Mouse (Mus musculus) heart, adult 9 months (tissue): ENCODE measurements around the gene Scaf4.

Experiments used
- DNase-seq, 2 experiments: peaks; one replicate each; pipeline ENCODE4 v3.0.0; 2022; ENCODE audit warnings: low spot score in 2 of 2

Scaf4 gene

GRCm38 (mm10) chr16:90283905-90284891 lies at the start of gene Scaf4:
Gene Scaf4 (minus strand): TSS chr16:90284503.
- DNase-seq = peak; percentile 94 to 96

- no peak for DNase-seq
Observed at GRCm38 (mm10) chr16:90332553-90332952, 48.2 kb upstream of the Scaf4 start.

GRCm38 (mm10) chr16:90330979-90331378 lies 46.7 kb upstream of the Scaf4 start:
- DNase-seq = no peak

GRCm38 (mm10) chr16:90329511-90329910 lies 45.2 kb upstream of the Scaf4 start:
- DNase-seq = no peak

- DNase-seq = peak in 1 of 2 experiments; percentile 55
Observed at GRCm38 (mm10) chr16:90322850-90323528, 38.7 kb upstream of the Scaf4 start.

- DNase-seq = no peak
Observed at GRCm38 (mm10) chr16:90319321-90319720, 35.0 kb upstream of the Scaf4 start.

- no peak for DNase-seq
Observed at GRCm38 (mm10) chr16:90318372-90318926, 34.1 kb upstream of the Scaf4 start.

- no peak for DNase-seq
Observed at GRCm38 (mm10) chr16:90317777-90318176, 33.5 kb upstream of the Scaf4 start.

- DNase-seq = peak in 1 of 2 experiments; percentile 13
Observed at GRCm38 (mm10) chr16:90315881-90316280, 31.6 kb upstream of the Scaf4 start.

- no peak for DNase-seq
Observed at GRCm38 (mm10) chr16:90312449-90313082, 28.3 kb upstream of the Scaf4 start.

- DNase-seq = no peak
Observed at GRCm38 (mm10) chr16:90310488-90311135, 26.3 kb upstream of the Scaf4 start.

GRCm38 (mm10) chr16:90309784-90310183 lies 25.5 kb upstream of the Scaf4 start:
- DNase-seq = no peak

- no peak for DNase-seq
Observed at GRCm38 (mm10) chr16:90303988-90304299, 19.6 kb upstream of the Scaf4 start.

- no peak for DNase-seq
Observed at GRCm38 (mm10) chr16:90303286-90303987, 19.1 kb upstream of the Scaf4 start.

- no peak for DNase-seq
Observed at GRCm38 (mm10) chr16:90301706-90302105, 17.4 kb upstream of the Scaf4 start.

GRCm38 (mm10) chr16:90300896-90301295 lies 16.6 kb upstream of the Scaf4 start:
- no peak for DNase-seq

GRCm38 (mm10) chr16:90299591-90299990 lies 15.3 kb upstream of the Scaf4 start:
- no peak for DNase-seq

- DNase-seq = no peak
Observed at GRCm38 (mm10) chr16:90298426-90299300, 14.4 kb upstream of the Scaf4 start.

- DNase-seq = no peak
Observed at GRCm38 (mm10) chr16:90297479-90298425, 13.4 kb upstream of the Scaf4 start.
